Mouse (Mus musculus) kidney, adult 2 months (tissue): Measurements from ENCODE around the gene Spaca4.

Experiments
- CTCF ChIP-seq: fragments of 200-500 bp; conservative IDR thresholded peaks from 2 replicates; pipeline ENCODE4 v1.5.1; 2011; ENCODE audit warnings: low read depth, mild to moderate bottlenecking, control low read depth, low read length, moderate library complexity, mixed read lengths; ENCODE audit not compliant: insufficient read depth, insufficient read length
- POLR2A ChIP-seq: fragments of 200-500 bp; IDR thresholded peaks from one replicate; pipeline ENCODE4 v1.6.1; 2011; ENCODE audit warnings: low read depth, low read length, control low read depth

DNA sequence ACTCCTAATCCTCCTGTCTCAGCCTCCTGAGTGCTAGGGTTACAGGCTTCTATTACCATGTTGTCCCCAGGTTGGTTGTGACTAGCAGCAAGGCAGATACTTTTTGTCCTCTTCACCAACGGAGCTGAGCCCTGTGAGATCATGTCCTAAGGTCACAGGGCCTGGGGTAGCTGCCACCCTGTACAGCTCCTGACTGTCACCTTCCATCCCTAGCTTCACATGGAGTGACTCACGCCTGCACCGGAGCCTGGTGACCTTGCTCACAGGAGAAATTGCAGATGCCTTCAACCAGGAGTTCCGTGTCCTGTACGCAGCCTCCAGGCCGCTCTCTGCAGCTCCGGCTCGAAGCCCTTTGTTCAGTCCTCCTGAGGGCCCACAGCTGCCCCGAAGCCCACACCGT is 806 bp upstream of the Spaca4 start:
- TF ChIP-seq CTCF (no peak), POLR2A (no peak)
